Mouse (Mus musculus): ENCODE measurements around the gene Prr9. TPM values are rescaled to one million over a fixed set of nuclear protein-coding genes. Genes with fewer than 3 reads are reported as not detected.

The Prr9 gene
- not detected in 2 replicates for polyA plus RNA-seq (2012; rRNA removed)

GRCm38 (mm10) chr3:92123847-92124246 lies at the start of gene Prr9:
Prr9 (minus strand) TSS chr3:92123947.
- no peak for DNase-seq
- TF ChIP-seq CTCF (IDR thresholded peaks at IDR 0.05; ENCODE audit: insufficient read depth, low read length) (no peak), POLR2A (IDR thresholded peaks at IDR 0.05; ENCODE audit: borderline replicate concordance, extremely low read depth, low read depth, low read length) (no peak)
- Histone ChIP-seq H3K4me3 (replicated peaks; ENCODE audit: extremely low read depth, low read depth, low read length) (no peak within 1 kb of the TSS), H3K4me1 (ENCODE audit: control insufficient read depth, insufficient read depth, low read length) (no peaks in the 10 kb centered on the region)
- 76% methylated on average over 5 of the region's 5 CpGs for WGBS

DNA sequence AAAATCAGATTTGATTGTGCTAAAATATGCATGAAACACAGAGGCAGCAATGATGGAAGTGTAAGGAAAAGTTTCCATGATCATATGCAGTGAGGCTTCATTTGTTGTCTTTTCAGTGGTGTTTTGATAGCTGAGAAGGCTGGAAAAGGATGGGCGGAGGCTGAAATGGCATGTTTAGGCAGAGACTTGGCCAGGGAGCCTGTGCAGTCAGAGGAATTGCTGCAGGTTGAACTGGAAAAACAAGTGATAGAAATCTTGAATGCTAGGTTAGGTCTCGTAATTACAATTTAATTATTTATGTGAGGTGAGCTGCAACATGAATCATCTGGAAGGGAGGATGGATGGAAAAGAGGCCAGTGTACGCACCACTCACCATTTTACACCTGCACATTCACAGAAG lies 46.1 kb upstream of the Prr9 start:
- 75% methylated on average over 3 of the region's 3 CpGs for WGBS
- DNase-seq = no peak

GRCm38 (mm10) chr3:92153322-92153721 lies 29.6 kb upstream of the Prr9 start:
- Histone ChIP-seq H3K4me3 (replicated peaks; ENCODE audit: extremely low read depth, low read depth, low read length) (no peak overlapping the region), H3K4me1 (ENCODE audit: control insufficient read depth, insufficient read depth, low read length) (no peaks in the 10 kb centered on the region)
- peak; percentile 11 for DNase-seq
- no peak for TF ChIP-seq CTCF (IDR thresholded peaks at IDR 0.05; ENCODE audit: insufficient read depth, low read length)
- TF ChIP-seq POLR2A (IDR thresholded peaks at IDR 0.05; ENCODE audit: borderline replicate concordance, extremely low read depth, low read depth, low read length) = no peak

More for the DNA sequence above, 46.1 kb upstream of the Prr9 start:
- Histone ChIP-seq H3K4me1 (ENCODE audit: control insufficient read depth, insufficient read depth, low read length) (no peaks in the 10 kb centered on the region), H3K4me3 (replicated peaks; ENCODE audit: extremely low read depth, low read depth, low read length) (no peak overlapping the region)
- TF ChIP-seq POLR2A (IDR thresholded peaks at IDR 0.05; ENCODE audit: borderline replicate concordance, extremely low read depth, low read depth, low read length) = no peak
- no peak for TF ChIP-seq CTCF (IDR thresholded peaks at IDR 0.05; ENCODE audit: insufficient read depth, low read length)

DNA sequence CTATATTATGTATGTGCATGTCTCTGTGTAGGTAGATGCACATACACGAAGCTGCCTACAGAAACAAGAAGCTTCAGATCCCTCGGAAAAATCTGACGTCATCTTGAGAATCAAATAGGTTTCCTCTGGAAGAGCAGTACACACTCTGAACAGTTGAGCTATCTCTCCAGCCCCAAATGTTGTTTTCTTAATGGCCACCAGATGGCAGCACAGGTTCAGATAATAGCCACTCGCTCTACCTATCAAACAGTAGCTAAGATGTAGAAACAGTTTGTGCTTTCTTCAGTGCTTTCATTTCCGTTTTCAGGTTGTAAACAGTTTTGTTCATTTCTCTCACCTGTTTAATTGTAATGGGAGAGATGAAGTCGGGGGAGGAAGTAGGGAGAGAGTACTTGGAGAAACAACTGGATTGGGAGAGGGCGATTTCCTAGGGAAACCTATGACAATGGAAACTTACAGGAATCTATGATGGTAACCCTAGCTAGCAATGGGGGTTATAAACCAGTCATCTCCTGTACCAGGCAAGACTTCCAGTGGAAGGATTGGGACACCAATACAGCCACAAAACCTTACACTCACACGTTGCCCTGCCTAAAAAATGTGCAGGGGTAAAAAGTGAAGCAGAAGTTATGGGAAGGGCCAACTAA lies 27.0 kb upstream of the Prr9 start:
- 19% methylated on average over 8 of the region's 8 CpGs for WGBS
- Histone ChIP-seq H3K4me1 (ENCODE audit: control insufficient read depth, insufficient read depth, low read length) (no peaks in the 10 kb centered on the region), H3K4me3 (replicated peaks; ENCODE audit: extremely low read depth, low read depth, low read length) (no peak overlapping the region)
- DNase-seq = peak; percentile 11
- TF ChIP-seq POLR2A (IDR thresholded peaks at IDR 0.05; ENCODE audit: borderline replicate concordance, extremely low read depth, low read depth, low read length) = no peak
- TF ChIP-seq CTCF (IDR thresholded peaks at IDR 0.05; ENCODE audit: insufficient read depth, low read length) = peak; percentile 42; the same call in 1 of the 2 replicates

DNA sequence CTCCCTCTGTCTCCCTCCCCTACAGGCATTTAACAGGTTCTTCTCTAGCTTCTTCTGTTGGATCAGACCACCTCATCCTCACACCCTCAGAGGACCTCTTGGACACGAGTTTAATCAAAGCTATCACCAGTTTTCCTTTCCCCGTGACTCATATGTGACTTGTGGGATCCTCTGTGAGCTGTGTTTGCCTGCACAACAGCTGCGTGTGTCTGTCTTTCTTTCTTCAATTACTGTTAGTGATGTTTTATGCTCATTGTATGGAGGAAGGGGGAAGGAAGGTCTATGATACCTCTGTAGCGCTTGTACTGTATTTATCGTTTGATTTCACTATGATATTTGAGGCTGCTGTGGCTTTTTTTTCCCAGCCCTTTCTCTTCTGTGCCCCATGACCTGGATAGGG lies 24.2 kb upstream of the Prr9 start:
- no peak for DNase-seq
- WGBS = 64% methylated on average over 5 of the region's 5 CpGs
- Histone ChIP-seq H3K4me3 (replicated peaks; ENCODE audit: extremely low read depth, low read depth, low read length) (no peak overlapping the region), H3K4me1 (ENCODE audit: control insufficient read depth, insufficient read depth, low read length) (no peaks in the 10 kb centered on the region)
- TF ChIP-seq CTCF (IDR thresholded peaks at IDR 0.05; ENCODE audit: insufficient read depth, low read length) (no peak), POLR2A (IDR thresholded peaks at IDR 0.05; ENCODE audit: borderline replicate concordance, extremely low read depth, low read depth, low read length) (no peak)

GRCm38 (mm10) chr3:92147420-92147819 lies 23.7 kb upstream of the Prr9 start:
- whole genome bisulfite sequencing = 28% methylated on average over 2 of the region's 2 CpGs

DNA sequence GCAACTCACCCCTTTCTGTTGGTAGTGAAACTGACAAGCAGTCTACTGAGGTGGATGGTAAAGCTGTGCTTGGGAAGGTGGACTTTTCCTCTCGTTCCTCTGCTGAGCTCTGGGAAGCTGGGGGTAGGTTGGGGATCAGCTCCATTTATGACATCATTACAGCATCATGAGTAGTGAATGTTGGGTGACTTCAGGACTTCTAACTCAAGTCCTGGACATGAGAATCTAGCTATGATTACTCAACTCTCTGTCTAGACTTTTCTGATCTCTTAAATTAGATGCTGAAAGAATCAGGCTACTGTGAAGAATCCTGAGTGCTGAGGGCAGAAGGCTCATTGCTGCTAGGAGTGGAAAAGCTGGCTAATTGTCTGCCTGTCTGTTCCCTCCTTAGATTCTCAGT lies 18.9 kb upstream of the Prr9 start, which contains the start of gene Lelp1:
Lelp1 (minus strand) TSS at position 101 of the 400 bp plus-strand sequence.
- DNase-seq = no peak
- 38% methylated on average over 1 of the region's 1 CpGs for WGBS
- H3K4me1 ChIP-seq (ENCODE audit: control insufficient read depth, insufficient read depth, low read length) = no peaks in the 10 kb centered on the region
- H3K4me3 ChIP-seq (replicated peaks; ENCODE audit: extremely low read depth, low read depth, low read length) = no peak within 1 kb of the TSS
- TF ChIP-seq POLR2A (IDR thresholded peaks at IDR 0.05; ENCODE audit: borderline replicate concordance, extremely low read depth, low read depth, low read length) (no peak), CTCF (IDR thresholded peaks at IDR 0.05; ENCODE audit: insufficient read depth, low read length) (no peak)

More at GRCm38 (mm10) chr3:92147420-92147819, 23.7 kb upstream of the Prr9 start:
- no peak for TF ChIP-seq CTCF (IDR thresholded peaks at IDR 0.05; ENCODE audit: insufficient read depth, low read length)
- DNase-seq = no peak
- Histone ChIP-seq H3K4me1 (ENCODE audit: control insufficient read depth, insufficient read depth, low read length) (no peaks in the 10 kb centered on the region), H3K4me3 (replicated peaks; ENCODE audit: extremely low read depth, low read depth, low read length) (no peak overlapping the region)

GRCm38 (mm10) chr3:92120902-92121301 lies 2.8 kb downstream of the Prr9 start:
- 69% methylated on average over 3 of the region's 3 CpGs for whole genome bisulfite sequencing
- H3K4me3 ChIP-seq (replicated peaks; ENCODE audit: extremely low read depth, low read depth, low read length) = no peak overlapping the region
- TF ChIP-seq POLR2A (IDR thresholded peaks at IDR 0.05; ENCODE audit: borderline replicate concordance, extremely low read depth, low read depth, low read length) (no peak), CTCF (IDR thresholded peaks at IDR 0.05; ENCODE audit: insufficient read depth, low read length) (no peak)

DNA sequence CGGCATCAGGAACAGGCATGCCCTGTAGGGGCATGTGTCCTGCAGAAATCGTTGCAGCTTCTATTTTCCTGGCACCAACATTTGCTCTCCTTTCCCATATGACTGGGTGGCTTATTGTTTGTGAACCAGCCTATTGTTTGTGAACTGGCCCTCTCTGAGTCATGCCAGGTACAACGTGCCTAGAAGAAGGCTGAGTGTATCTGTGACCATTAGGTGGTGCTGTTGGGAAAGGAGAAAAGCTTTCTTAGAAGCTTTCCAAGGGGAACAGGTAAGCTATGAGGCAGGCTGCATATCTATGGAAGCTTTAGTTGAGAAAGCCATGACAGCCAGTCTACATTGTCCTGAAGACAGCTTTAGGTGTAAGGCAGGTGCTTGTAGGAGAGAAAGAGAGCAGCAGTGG lies 5.8 kb downstream of the Prr9 start:
- Histone ChIP-seq H3K4me3 (replicated peaks; ENCODE audit: extremely low read depth, low read depth, low read length) (no peak overlapping the region), H3K4me1 (ENCODE audit: control insufficient read depth, insufficient read depth, low read length) (no peaks in the 10 kb centered on the region)
- TF ChIP-seq POLR2A (IDR thresholded peaks at IDR 0.05; ENCODE audit: borderline replicate concordance, extremely low read depth, low read depth, low read length) (no peak), CTCF (IDR thresholded peaks at IDR 0.05; ENCODE audit: insufficient read depth, low read length) (no peak)
- no peak for DNase-seq
- 28% methylated on average over 3 of the region's 3 CpGs for WGBS

More at GRCm38 (mm10) chr3:92120902-92121301, 2.8 kb downstream of the Prr9 start:
- no peak for DNase-seq
- no peaks in the 10 kb centered on the region for H3K4me1 ChIP-seq (ENCODE audit: control insufficient read depth, insufficient read depth, low read length)

DNA sequence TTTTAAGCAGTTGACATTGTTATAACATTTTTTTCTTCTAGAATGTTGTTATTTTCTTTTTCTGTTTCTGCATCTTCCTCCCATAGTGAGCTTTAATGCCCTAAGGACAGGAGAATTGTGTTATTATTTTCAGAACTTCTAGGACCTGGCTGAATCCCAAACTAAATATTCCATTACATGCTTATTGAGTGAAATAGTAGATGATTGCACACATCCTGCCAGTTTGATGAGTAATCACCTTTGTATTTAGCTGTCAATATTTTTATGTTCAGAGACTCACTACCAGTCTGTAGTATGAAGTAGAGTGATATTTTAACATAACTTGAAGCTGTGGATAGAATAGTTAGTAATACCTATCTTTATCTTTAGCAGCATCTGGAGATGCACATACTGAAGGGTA lies 12.2 kb downstream of the Prr9 start:
- DNase-seq = no peak
- no peak overlapping the region for H3K4me3 ChIP-seq (replicated peaks; ENCODE audit: extremely low read depth, low read depth, low read length)
- TF ChIP-seq POLR2A (IDR thresholded peaks at IDR 0.05; ENCODE audit: borderline replicate concordance, extremely low read depth, low read depth, low read length) (no peak), CTCF (IDR thresholded peaks at IDR 0.05; ENCODE audit: insufficient read depth, low read length) (no peak)
- no peaks in the 10 kb centered on the region for H3K4me1 ChIP-seq (ENCODE audit: control insufficient read depth, insufficient read depth, low read length)

All from lung, adult 2 months (tissue).